Mouse (Mus musculus): ENCODE data around the gene H2al1h.
"Not testable (repeated sequence)": the region's sequence is repeated elsewhere in the genome, so short reads cannot be mapped to it uniquely, and the experiment has no call there.

H2al1h gene

GRCm38 (mm10) chrX:11321192-11321591 is at the start of gene H2al1h:
Gene H2al1h, plus strand, starts transcription at chrX:11321492.
- not testable (repeated sequence) for DNase-seq

DNA sequence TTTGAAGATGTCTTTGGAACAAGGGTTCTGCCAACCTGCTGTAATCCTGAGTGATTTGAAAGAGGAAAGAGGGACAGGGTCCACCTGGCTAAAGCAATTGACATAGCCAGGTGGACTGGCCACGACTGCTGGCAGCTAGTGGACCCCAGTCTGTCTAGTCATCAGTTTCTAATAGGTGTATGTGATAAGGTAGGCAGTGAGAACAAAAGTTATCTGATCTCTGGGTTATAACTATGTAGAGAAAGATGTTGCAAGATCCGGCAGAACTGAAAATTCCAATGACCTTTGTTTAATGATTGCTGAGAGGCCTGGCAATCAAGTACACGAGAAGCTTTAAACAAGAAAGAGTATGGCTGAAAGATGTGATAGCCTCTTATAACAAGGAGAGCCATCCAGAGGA is 48.1 kb upstream of the H2al1h start:
- DNase-seq, result no peak

- DNase-seq, result no peak
Measured at GRCm38 (mm10) chrX:11277083-11277482, 44.2 kb upstream of the H2al1h start.

DNA sequence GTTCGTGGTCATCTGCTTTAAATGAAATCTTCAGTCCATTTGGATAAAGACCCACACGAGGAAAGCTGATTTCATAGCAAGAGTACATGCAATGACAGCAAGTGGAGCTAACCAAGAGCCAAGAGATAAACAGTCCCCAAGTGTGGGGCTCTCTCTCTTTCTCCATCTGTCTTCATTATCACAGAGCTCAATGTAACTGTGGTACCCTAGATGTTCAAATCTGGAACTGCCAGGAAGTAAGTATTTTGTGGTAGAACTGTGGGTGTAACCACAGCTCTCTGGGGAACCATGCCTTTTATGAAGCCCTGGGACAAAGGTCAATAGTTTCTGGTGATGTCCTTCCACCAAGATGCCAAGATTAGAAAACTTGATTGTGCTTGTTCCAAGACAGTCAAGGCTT is 40.6 kb upstream of the H2al1h start:
- no peak for DNase-seq

GRCm38 (mm10) chrX:11288306-11288882 is 32.9 kb upstream of the H2al1h start:
- no peak for DNase-seq

GRCm38 (mm10) chrX:11289244-11289643 is 32.0 kb upstream of the H2al1h start:
- DNase-seq, result no peak

- DNase-seq, result not testable (repeated sequence)
Measured at GRCm38 (mm10) chrX:11298957-11299356, 22.3 kb upstream of the H2al1h start, which contains the start of gene H2al1a. Gene H2al1a, plus strand, starts transcription at chrX:11299257.

DNA sequence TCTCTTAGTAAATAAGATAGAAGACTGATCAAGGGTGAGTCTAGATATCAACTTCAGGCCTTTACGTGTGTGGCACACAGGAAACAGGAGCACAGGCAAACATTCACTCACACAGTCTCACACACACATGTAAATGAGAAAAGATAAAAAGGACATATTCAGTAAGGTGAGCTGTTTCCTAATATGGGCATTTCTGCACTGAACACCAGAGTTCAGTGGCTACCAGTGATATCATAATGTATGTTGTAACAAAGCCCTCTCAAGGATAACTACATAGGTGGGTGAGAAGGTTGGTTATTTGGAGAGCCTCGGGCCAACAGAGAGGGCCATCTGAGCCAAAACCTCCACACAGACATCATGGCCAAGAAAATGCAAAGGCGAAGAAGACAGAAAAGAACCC is 19.2 kb upstream of the H2al1h start, which contains the start of gene H2al1b:
Gene H2al1b (plus strand): TSS at position 301 of the 400 bp plus-strand sequence.
- not testable (repeated sequence) for DNase-seq

- DNase-seq, result not testable (repeated sequence)
Measured at GRCm38 (mm10) chrX:11305355-11305754, 15.9 kb upstream of the H2al1h start, which contains the start of gene H2al1c. Gene H2al1c, plus strand, starts transcription at chrX:11305655.

- DNase-seq, result not testable (repeated sequence)
Measured at GRCm38 (mm10) chrX:11308524-11308923, 12.8 kb upstream of the H2al1h start, which contains the start of gene H2al1d. Gene H2al1d, plus strand, starts transcription at chrX:11308824.

DNA sequence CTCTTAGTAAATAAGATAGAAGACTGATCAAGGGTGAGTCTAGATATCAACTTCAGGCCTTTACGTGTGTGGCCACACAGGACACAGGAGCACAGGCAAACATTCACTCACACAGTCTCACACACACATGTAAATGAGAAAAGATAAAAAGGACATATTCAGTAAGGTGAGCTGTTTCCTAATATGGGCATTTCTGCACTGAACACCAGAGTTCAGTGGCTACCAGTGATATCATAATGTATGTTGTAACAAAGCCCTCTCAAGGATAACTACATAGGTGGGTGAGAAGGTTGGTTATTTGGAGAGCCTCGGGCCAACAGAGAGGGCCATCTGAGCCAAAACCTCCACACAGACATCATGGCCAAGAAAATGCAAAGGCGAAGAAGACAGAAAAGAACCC is 9.7 kb upstream of the H2al1h start, which contains the start of gene H2al1e:
Gene H2al1e (plus strand): TSS at position 301 of the 400 bp plus-strand sequence.
- DNase-seq, result not testable (repeated sequence)

GRCm38 (mm10) chrX:11314858-11315257 is 6.4 kb upstream of the H2al1h start, which contains the start of gene H2al1f:
Gene H2al1f, plus strand, starts transcription at chrX:11315158.
- DNase-seq, result not testable (repeated sequence)

- DNase-seq, result not testable (repeated sequence)
Measured at GRCm38 (mm10) chrX:11317956-11318355, 3.3 kb upstream of the H2al1h start, which contains the start of gene H2al1g. Gene H2al1g, plus strand, starts transcription at chrX:11318256.

- not testable (repeated sequence) for DNase-seq
Measured at GRCm38 (mm10) chrX:11324359-11324758, 3.1 kb downstream of the H2al1h start, which contains the start of gene H2al1i. Gene H2al1i, plus strand, starts transcription at chrX:11324659.

DNA sequence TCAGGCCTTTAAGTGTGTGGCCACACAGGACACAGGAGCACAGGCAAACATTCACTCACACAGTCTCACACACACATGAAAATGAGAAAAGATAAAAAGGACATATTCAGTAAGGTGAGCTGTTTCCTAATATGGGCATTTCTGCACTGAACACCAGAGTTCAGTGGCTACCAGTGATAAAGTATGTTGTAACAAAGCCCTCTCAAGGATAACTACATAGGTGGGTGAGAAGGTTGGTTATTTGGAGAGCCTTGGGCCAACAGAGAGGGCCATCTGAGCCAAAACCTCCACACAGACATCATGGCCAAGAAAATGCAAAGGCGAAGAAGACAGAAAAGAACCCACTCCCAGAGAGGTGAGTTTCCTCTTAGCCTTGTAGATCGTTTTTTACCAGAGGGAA is 6.2 kb downstream of the H2al1h start, which contains the start of gene H2al1j:
Gene H2al1j (plus strand): TSS at position 301 of the 400 bp plus-strand sequence.
- DNase-seq, result not testable (repeated sequence)

DNA sequence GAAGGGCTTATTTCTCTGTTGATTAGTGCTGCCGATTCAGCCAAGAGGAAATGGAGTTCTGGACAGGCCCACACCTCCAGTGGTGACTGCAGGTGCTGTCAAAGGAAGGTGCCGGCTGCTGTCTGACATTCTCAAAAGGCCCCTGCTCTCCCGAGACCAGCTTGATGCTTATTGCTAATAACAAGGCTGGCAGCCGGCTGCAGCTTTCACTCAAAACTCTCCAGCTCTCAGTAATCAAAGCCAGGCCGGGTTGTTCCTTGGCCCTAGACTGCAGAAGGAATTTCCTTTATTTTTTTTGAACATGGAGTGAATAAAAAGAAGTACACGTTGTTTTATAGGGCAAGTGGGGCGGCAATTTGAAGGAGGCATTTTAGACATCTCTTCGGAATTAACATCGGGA is 24.5 kb downstream of the H2al1h start:
- DNase-seq, result peak; percentile 59

GRCm38 (mm10) chrX:11346756-11347155 is 25.5 kb downstream of the H2al1h start:
- no peak for DNase-seq

DNA sequence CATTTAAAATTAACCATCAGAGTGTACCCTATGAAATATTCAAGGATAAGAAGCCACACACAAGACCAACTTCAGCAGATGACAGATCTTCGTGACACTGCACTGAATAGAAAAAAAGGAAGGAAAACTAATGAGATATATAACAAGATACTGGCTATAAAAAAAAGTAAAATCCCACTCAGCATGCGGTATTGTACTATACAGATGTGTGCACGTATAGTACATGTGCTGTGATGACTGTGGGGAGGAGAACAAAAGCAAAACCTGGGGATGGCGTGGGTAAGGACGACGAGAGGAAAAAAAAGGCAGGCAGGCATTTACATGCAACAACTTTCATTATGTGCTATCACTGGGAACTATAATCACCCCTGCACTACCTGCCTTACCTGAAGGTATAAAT is 39.5 kb downstream of the H2al1h start:
- no peak for DNase-seq

GRCm38 (mm10) chrX:11361261-11361660 is 40.0 kb downstream of the H2al1h start:
- DNase-seq, result no peak

GRCm38 (mm10) chrX:11363890-11364289 is 42.6 kb downstream of the H2al1h start:
- DNase-seq, result no peak

DNA sequence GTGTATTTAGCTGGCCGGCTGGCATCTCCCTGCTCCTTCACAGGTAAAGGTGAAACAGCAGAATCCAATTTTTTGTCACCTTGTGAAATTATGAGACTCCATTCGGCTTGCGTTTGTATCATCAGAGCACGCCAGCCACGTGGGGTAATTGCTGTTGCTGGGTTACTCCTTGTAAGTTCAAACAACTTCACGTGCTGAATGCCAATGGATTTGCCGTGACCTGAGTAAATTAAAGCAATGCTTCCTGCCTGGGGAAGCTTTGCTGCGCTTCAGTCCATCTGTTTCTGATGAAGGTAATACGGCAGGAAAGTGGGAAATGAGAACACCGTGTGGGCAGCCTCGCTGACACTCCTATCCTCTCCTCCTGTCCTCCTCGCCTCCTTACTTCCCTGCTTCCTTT is 43.9 kb downstream of the H2al1h start:
- DNase-seq, result peak; percentile 46

Data from embryo, embryonic 11 days (tissue).